Mouse (Mus musculus) C2C12 (cell line): ENCODE results near the gene Slc44a4. TPM values are rescaled to one million over a fixed set of nuclear protein-coding genes. Genes with fewer than 3 reads are reported as not detected.
"Not testable (repeated sequence)": the region's sequence is repeated elsewhere in the genome, so short reads cannot be mapped to it uniquely, and the experiment has no call there.

Source experiments
- H3K27me3 ChIP-seq: one replicate; pipeline ENCODE4 v1.6.1; 2011; ENCODE audit not compliant: control insufficient read depth, insufficient read depth, insufficient read length
- H3K36me3 ChIP-seq: one replicate; pipeline ENCODE4 v1.6.1; 2011; ENCODE audit not compliant: control insufficient read depth, insufficient read depth
- H3K4me3 ChIP-seq: one replicate; pipeline ENCODE4 v1.5.1; 2011; ENCODE audit warnings: mild to moderate bottlenecking, control low read depth; ENCODE audit not compliant: poor library complexity, insufficient read depth, severe bottlenecking
- H3K79me2 ChIP-seq: one replicate; pipeline ENCODE4 v1.6.1; 2011; ENCODE audit not compliant: control insufficient read depth, insufficient read depth
- H3K79me3 ChIP-seq: one replicate; pipeline ENCODE4 v1.6.1; 2011; ENCODE audit warnings: low read depth, control low read depth
- H3ac ChIP-seq: one replicate; pipeline ENCODE3; 2011; ENCODE audit warnings: low read depth; ENCODE audit not compliant: control insufficient read depth, insufficient read length
- CEBPB ChIP-seq: IDR thresholded peaks from one replicate; pipeline ENCODE4 v1.6.1; 2011; ENCODE audit warnings: low read depth, mild to moderate bottlenecking, control low read depth, moderate library complexity
- CTCF ChIP-seq: IDR thresholded peaks from one replicate; pipeline ENCODE4 v1.5.1; 2011; ENCODE audit not compliant: control insufficient read depth, insufficient read depth, insufficient read length
- FOSL1 ChIP-seq: IDR thresholded peaks from one replicate; pipeline ENCODE4 v1.8.0; 2011; ENCODE audit warnings: mild to moderate bottlenecking, low read length; ENCODE audit not compliant: poor library complexity, insufficient read depth, severe bottlenecking
- MAX ChIP-seq: IDR thresholded peaks from one replicate; pipeline ENCODE4 v1.6.1; 2011; ENCODE audit warnings: mild to moderate bottlenecking, control low read depth
- MYOD1 ChIP-seq: IDR thresholded peaks from one replicate; pipeline ENCODE4 v1.6.1; 2011; ENCODE audit warnings: low read depth; ENCODE audit not compliant: control insufficient read depth, insufficient read length
- MYOG ChIP-seq: IDR thresholded peaks from one replicate; pipeline ENCODE4 v1.6.1; 2011; ENCODE audit not compliant: control insufficient read depth, insufficient read length; ENCODE audit errors: extremely low read depth
- USF1 ChIP-seq: IDR thresholded peaks from one replicate; pipeline ENCODE4 v1.6.1; 2011; ENCODE audit warnings: low read depth, mild to moderate bottlenecking, control low read depth, moderate library complexity
- polyA plus RNA-seq: library from polyadenylated mRNA; unstranded; fragments of >200 nt; fragmentation: generic; extraction: Trizol; gene quantifications from one replicate; pipeline ENCODE4 v1.2.1, GENCODE M21; 2012; ENCODE audit warnings: missing spikeins

Slc44a4 gene
- polyA plus RNA-seq, 1 experiment: 0.06 TPM

DNA sequence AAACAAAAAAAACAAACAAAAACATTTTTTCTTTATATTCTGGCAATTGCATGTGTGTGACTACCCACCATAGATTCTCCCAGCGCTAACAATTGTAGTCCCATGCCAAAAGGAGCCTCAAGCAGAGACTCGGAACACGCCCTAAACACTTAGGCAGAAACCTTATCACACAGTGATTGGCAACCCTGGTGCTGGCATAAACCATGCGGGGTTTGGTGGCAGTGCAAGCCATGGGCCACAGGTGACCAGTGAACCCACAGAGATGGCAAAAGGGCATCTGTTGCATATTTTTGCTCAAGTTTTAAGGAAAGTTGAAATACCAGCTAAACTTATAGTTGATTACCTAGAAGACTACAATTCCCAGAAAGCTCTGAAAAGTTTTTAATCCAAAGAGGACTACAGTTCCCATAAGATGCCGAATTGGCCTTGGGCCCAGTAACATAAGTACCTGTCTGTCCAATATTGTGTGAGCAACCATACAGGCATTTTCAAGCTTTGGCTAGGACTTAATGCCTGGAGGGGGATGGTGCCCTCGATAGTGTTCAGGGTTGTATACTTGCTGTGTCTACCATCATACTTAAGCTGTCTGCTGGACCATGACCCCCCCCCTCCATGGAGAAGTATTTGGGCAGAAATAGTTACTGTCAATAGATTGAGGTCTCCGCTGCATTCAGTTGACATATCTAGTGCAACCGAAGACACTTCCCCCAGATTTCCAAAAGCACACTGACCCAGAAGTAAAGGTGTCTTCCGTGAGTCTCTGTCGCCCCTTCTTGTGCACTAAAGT lies 16.7 kb upstream of the Slc44a4 start:
- Histone ChIP-seq H3K4me3 (peak overlapping the region; percentile 76), H3K27me3 (no peaks in the 10 kb centered on the region), H3K79me3 (peaks cover 26% of the 10 kb centered on the region), H3K36me3 (peaks cover 11% of the 10 kb centered on the region), H3ac (peak overlapping the region; percentile 97), H3K79me2 (peaks cover 62% of the 10 kb centered on the region)
- TF ChIP-seq CEBPB (no peak), FOSL1 (no peak)

DNA sequence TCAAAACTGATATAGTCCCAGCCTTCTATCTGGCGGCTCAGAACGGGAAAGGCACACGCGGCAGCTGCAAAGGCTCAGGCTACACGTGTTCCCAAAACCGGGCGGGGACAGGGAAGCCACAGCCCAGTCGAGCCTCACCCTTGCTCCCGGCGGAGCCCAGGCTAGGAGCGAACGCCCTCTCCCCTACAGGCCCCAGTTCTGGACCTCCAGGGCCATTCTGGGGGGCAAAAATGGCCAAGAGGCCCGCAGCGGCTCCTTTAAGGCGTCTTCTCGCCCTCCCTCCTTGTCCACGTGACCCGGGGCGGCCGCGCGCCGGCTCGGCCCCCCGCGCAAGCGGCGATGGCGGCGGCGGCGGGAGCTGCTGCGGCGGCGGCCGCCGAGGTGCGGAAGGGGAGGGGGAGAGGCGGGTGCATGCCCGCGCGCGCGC lies 16.1 kb upstream of the Slc44a4 start, which contains the start of the genes C2 and Ehmt2:
Gene C2, minus strand, starts transcription at position 106 of the 427 bp plus-strand sequence.
Gene Ehmt2, plus strand, starts transcription at position 310 of the 427 bp plus-strand sequence.
- Histone ChIP-seq H3ac (peak within 1 kb of the TSS; percentile 97), H3K4me3 (peak within 1 kb of the TSS; percentile 76), H3K79me2 (peaks cover 62% of the 10 kb centered on the region), H3K36me3 (peaks cover 17% of the 10 kb centered on the region), H3K79me3 (peaks cover 26% of the 10 kb centered on the region), H3K27me3 (no peaks in the 10 kb centered on the region)
- TF ChIP-seq FOSL1: no peak
- TF ChIP-seq USF1: peak; percentile 86
- no peak for TF ChIP-seq MYOG
- TF ChIP-seq CEBPB: no peak
- TF ChIP-seq MYOD1: no peak
- TF ChIP-seq MAX: peak; percentile 82
- no peak for TF ChIP-seq CTCF

DNA sequence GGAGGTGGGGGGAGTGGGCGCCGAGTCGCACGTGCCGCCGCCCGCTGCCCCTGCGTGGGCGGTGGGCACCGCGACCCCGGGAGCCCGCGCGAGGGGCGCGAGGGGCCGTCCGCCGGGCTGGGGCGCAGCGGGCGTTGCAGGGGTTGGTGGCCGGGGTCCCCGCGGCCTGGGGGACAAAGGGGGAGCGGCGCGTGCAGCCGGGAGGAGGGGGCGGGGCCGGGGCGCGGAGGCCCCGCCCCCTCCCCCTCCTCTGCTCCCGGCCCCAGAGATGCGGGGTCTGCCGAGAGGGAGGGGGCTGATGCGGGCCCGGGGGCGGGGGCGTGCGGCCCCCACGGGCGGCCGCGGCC lies 15.6 kb upstream of the Slc44a4 start:
- Histone ChIP-seq H3K4me3 (peak overlapping the region; percentile 76), H3K79me2 (peaks cover 62% of the 10 kb centered on the region), H3ac (peak overlapping the region; percentile 97), H3K79me3 (peaks cover 26% of the 10 kb centered on the region), H3K27me3 (no peaks in the 10 kb centered on the region), H3K36me3 (peaks cover 22% of the 10 kb centered on the region)
- TF ChIP-seq MYOD1 (no peak), CTCF (no peak), MYOG (no peak), USF1 (no peak), CEBPB (no peak), MAX (no peak), FOSL1 (no peak)

DNA sequence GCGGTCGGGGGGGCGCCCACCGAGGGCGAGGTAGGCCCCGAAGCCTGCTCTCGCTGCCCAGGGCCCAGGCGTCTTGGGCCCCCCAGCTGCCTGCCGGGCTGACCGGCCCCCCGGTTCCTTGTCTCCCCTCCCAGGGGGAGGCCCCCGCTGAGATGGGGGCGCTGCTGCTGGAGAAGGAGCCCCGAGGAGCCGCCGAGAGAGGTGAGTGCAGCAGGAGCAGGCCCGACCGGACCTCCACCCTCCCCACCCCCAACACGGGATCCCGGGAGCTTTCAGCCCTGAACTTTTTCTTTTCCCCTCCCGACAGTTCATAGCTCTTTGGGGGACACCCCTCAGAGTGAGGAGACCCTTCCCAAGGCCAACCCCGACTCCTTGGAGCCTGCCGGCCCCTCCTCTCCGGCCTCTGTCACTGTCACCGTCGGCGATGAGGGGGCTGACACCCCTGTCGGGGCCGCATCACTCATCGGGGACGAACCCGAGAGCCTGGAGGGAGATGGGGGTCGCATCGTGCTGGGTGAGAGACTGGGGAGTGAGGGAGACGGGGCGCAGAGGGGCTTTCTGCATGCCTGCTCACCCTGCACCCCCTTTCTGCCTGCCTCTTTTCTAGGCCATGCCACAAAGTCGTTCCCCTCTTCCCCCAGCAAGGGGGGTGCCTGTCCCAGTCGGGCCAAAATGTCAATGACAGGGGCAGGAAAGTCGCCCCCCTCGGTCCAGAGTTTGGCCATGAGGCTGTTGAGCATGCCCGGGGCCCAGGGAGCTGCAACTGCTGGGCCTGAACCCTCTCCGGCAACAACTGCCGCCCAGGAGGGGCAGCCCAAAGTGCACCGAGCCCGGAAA lies 15.0 kb upstream of the Slc44a4 start:
- no peaks in the 10 kb centered on the region for H3K27me3 ChIP-seq
- H3K79me3 ChIP-seq: peaks cover 26% of the 10 kb centered on the region
- peaks cover 24% of the 10 kb centered on the region for H3K36me3 ChIP-seq
- peak overlapping the region; percentile 97 for H3ac ChIP-seq
- no peak for TF ChIP-seq MYOG
- no peak for TF ChIP-seq USF1
- TF ChIP-seq MYOD1: no peak
- TF ChIP-seq CEBPB: no peak
- no peak for TF ChIP-seq CTCF
- TF ChIP-seq FOSL1: no peak
- no peak for TF ChIP-seq MAX
- H3K4me3 ChIP-seq: peak overlapping the region; percentile 76
- peaks cover 62% of the 10 kb centered on the region for H3K79me2 ChIP-seq

DNA sequence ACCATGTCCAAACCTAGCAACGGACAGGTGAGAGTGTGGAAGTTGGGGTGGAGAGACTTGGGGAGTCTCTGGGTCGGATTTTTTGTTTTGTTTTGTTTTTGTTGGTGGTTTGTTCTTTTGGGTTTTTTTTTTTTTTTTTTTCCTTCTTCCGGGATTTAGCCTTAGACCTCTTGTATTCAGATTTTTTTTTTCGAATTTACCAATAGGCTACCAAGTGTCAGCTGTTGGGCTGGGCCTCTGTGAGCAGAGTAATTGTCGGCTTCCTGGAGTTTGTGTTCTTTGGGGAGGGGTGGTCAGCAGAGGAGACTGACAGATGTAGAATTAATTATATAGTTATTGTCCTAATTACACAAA lies 14.4 kb upstream of the Slc44a4 start:
- Histone ChIP-seq H3K36me3 (peaks cover 24% of the 10 kb centered on the region), H3ac (peak overlapping the region; percentile 97), H3K27me3 (no peaks in the 10 kb centered on the region)

DNA sequence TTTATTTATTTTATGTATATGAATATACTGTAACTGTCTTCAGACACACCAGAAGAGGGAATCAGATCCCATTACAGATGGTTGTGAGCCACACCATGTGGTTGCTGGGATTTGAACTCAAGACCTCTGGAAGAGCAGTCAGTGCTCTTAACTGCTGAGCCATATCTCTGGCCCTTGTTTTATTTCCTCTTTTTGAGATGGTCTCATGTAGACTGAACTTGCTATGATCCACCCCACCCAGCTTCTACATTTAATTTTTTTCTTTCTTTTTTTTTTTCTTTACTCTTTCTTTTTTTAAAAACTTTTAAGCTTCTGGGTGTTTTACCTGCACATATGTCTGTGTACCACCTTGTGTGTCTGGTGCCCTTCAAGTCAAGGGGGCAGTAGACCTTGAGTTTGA lies 13.4 kb upstream of the Slc44a4 start:
- Histone ChIP-seq H3K79me3 (peaks cover 26% of the 10 kb centered on the region), H3K36me3 (peaks cover 29% of the 10 kb centered on the region), H3K79me2 (peaks cover 51% of the 10 kb centered on the region)
- not testable (repeated sequence) for H3ac ChIP-seq, H3K4me3 ChIP-seq, H3K27me3 ChIP-seq

More for the DNA sequence above, 14.4 kb upstream of the Slc44a4 start:
- H3K4me3 ChIP-seq: peak overlapping the region; percentile 76
- TF ChIP-seq USF1: no peak
- TF ChIP-seq MAX: no peak
- peaks cover 26% of the 10 kb centered on the region for H3K79me3 ChIP-seq
- H3K79me2 ChIP-seq: peaks cover 60% of the 10 kb centered on the region

DNA sequence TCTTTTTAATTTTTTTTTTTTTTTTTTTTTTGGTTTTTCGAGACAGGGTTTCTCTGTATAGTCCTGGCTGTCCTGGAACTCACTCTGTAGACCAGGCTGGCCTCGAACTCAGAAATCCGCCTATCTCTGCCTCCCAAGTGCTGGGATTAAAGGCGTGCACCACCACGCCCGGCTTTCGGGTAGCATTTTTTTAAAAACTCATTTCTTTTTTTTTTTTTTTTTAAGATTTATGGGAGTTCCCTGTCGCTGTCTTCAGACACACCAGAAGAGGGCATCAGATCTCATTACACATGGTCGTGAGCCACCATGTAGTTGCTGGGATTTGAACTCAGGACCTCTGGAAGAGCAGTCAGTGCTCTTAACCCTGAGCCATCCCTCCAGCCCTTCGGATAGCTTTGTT lies 12.3 kb upstream of the Slc44a4 start:
- not testable (repeated sequence) for H3K27me3 ChIP-seq, H3ac ChIP-seq, H3K4me3 ChIP-seq
- Histone ChIP-seq H3K79me3 (peaks cover 25% of the 10 kb centered on the region), H3K79me2 (peaks cover 41% of the 10 kb centered on the region), H3K36me3 (peaks cover 33% of the 10 kb centered on the region)
